Mouse (Mus musculus) heart, embryonic 13.5 days (tissue): ENCODE results near the gene Tmc7. TPM values are rescaled to one million over a fixed set of nuclear protein-coding genes. Genes with fewer than 3 reads are reported as not detected.
A peak's percentile ranks its signal among the peaks of the same experiment; 100 is the strongest.

Experiments used
- ATAC-seq: fragments of 200-750 bp; cut with Nextera tagmentation; 2 replicates; pipeline ENCODE4 v1.8.0; 2017; ENCODE audit warnings: moderate TSS enrichment; ENCODE audit not compliant: insufficient number of reproducible peaks, low FRiP score, low TSS enrichment; ENCODE audit errors: extremely low read depth
- H3K27ac ChIP-seq: fragments of 300-500 bp; sonication (generic); replicated peaks from 2 replicates; pipeline ENCODE4 v1.5.1; 2015; ENCODE audit warnings: moderate library complexity, mild to moderate bottlenecking, inconsistent platforms
- H3K27me3 ChIP-seq: fragments of 300-500 bp; sonication (generic); replicated peaks from 2 replicates; pipeline ENCODE4 v1.6.1; 2015; ENCODE audit warnings: mild to moderate bottlenecking, inconsistent platforms
- H3K36me3 ChIP-seq: fragments of 300-500 bp; sonication (generic); 2 replicates; pipeline ENCODE4 v1.6.1; 2015; ENCODE audit warnings: mild to moderate bottlenecking, inconsistent platforms
- H3K4me1 ChIP-seq: fragments of 300-500 bp; sonication (generic); 2 replicates; pipeline ENCODE4 v1.6.1; 2015; ENCODE audit warnings: inconsistent platforms
- H3K4me2 ChIP-seq: fragments of 300-500 bp; sonication (generic); 2 replicates; pipeline ENCODE4 v1.6.1; 2015; ENCODE audit warnings: inconsistent platforms, mild to moderate bottlenecking, moderate library complexity
- H3K4me3 ChIP-seq: fragments of 300-500 bp; sonication (generic); 2 replicates; pipeline ENCODE4 v1.5.1; 2015; ENCODE audit warnings: moderate library complexity, mild to moderate bottlenecking, inconsistent platforms
- H3K9ac ChIP-seq: fragments of 300-500 bp; sonication (generic); 2 replicates; pipeline ENCODE4 v1.6.1; 2015; ENCODE audit warnings: inconsistent platforms, mild to moderate bottlenecking, moderate library complexity
- H3K9me3 ChIP-seq: fragments of 300-500 bp; sonication (generic); 2 replicates; pipeline ENCODE4 v1.6.1; 2016; ENCODE audit warnings: inconsistent platforms
- WGBS: fragments of 180-500 bp; shearing (Covaris S2); methylation state at CpG from one replicate; pipeline ENCODE4 v1.1.7; 2015; ENCODE audit warnings: mixed read lengths; 5-methylcytosine and 5-hydroxymethylcytosine counted together
- polyA plus RNA-seq: library from polyadenylated mRNA; unstranded; fragments of >200 nt; fragmentation: Nextera tagmentation; extraction: Ambion mirVana; gene quantifications from 2 replicates; pipeline ENCODE4 v1.2.1, GENCODE M21; 2015

Gene Tmc7
- polyA plus RNA-seq, 1 experiment from 2014 or later = 1.2 TPM

GRCm38 (mm10) chr7:118534326-118534725 is 50.2 kb downstream of the Tmc7 start:
- no peak overlapping the region for H3K4me2 ChIP-seq
- no peak overlapping the region for H3K9ac ChIP-seq
- H3K27ac ChIP-seq = no peak overlapping the region
- H3K9me3 ChIP-seq = no peaks in the 10 kb centered on the region
- no peak for ATAC-seq
- peaks cover 11% of the 10 kb centered on the region for H3K4me1 ChIP-seq
- WGBS = 66% methylated on average over 3 of the region's 3 CpGs
- H3K27me3 ChIP-seq = no peaks in the 10 kb centered on the region
- H3K36me3 ChIP-seq = peaks cover under 1% of the 10 kb centered on the region; the same call in 1 of the 2 replicates
- no peak overlapping the region for H3K4me3 ChIP-seq

GRCm38 (mm10) chr7:118533178-118533578 is 51.4 kb downstream of the Tmc7 start, which contains the start of gene Coq7:
Coq7 (minus strand) TSS chr7:118533356.
- H3K27me3 ChIP-seq = no peaks in the 10 kb centered on the region
- H3K9ac ChIP-seq = peak within 1 kb of the TSS; percentile 86
- 0% methylated on average over 31 of the region's 31 CpGs for WGBS
- peak within 1 kb of the TSS; percentile 94 for H3K27ac ChIP-seq
- H3K9me3 ChIP-seq = no peaks in the 10 kb centered on the region
- peak within 1 kb of the TSS; percentile 67 for H3K4me3 ChIP-seq
- H3K36me3 ChIP-seq = peaks cover 11% of the 10 kb centered on the region
- peak within 1 kb of the TSS; percentile 84 for H3K4me2 ChIP-seq
- peak; percentile 97 for ATAC-seq
- peaks cover 11% of the 10 kb centered on the region for H3K4me1 ChIP-seq

DNA sequence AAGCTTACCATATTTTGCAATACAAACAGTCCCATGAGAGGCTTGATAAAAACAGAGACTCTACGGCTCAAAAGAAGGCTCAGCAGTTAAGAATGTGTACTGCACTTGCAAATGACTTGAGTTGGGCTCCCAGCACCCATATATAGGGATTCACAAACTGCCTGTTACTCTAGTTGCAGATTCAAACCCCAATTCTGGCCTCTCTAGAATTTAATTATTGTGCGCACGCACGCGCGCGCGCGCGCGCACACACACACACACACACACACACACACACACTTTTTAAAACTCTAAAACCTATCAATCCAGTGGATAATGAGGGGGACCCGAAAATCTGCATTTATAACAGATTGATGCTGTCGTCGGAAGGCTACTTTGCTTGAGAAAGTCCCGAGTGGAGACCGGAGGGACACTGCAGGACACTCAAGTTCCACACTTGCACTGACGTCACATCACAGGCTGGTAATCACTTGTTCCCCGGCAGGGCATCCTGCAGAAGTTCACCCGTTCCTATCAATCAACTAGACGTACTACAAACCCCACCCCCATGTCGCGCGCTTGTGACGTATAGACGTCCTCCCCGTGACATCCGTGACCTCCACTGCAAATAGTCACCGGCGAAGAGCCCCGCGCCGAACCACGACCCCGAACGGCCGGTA is 51.9 kb downstream of the Tmc7 start:
- Histone ChIP-seq H3K27me3 (no peaks in the 10 kb centered on the region), H3K9ac (peak overlapping the region; percentile 86), H3K4me2 (peak overlapping the region; percentile 84), H3K36me3 (peaks cover 16% of the 10 kb centered on the region), H3K4me3 (peak overlapping the region; percentile 67), H3K9me3 (no peaks in the 10 kb centered on the region), H3K27ac (peak overlapping the region; percentile 94), H3K4me1 (peaks cover 11% of the 10 kb centered on the region)
- peak; percentile 85 for ATAC-seq
- WGBS = 1% methylated on average over 36 of the region's 36 CpGs

- peaks cover 2% of the 10 kb centered on the region for H3K4me1 ChIP-seq
- 76% methylated on average over 4 of the region's 4 CpGs for WGBS
- H3K9ac ChIP-seq = no peak overlapping the region
- no peak overlapping the region for H3K4me3 ChIP-seq
- H3K36me3 ChIP-seq = peaks cover 64% of the 10 kb centered on the region
- H3K9me3 ChIP-seq = no peaks in the 10 kb centered on the region
- H3K27ac ChIP-seq = no peak overlapping the region
- H3K4me2 ChIP-seq = no peak overlapping the region
- no peaks in the 10 kb centered on the region for H3K27me3 ChIP-seq
- ATAC-seq = no peak
Observed at GRCm38 (mm10) chr7:118526967-118527366, 57.6 kb downstream of the Tmc7 start.

GRCm38 (mm10) chr7:118522077-118522476 is 62.5 kb downstream of the Tmc7 start:
- no peak overlapping the region for H3K27ac ChIP-seq
- WGBS = 62% methylated on average over 5 of the region's 5 CpGs
- ATAC-seq = no peak

GRCm38 (mm10) chr7:118519661-118520060 is 64.9 kb downstream of the Tmc7 start:
- 58% methylated on average over 8 of the region's 8 CpGs for WGBS
- Histone ChIP-seq H3K27ac (no peak overlapping the region), H3K4me3 (no peak overlapping the region), H3K4me2 (no peak overlapping the region), H3K9ac (no peak overlapping the region), H3K9me3 (no peaks in the 10 kb centered on the region), H3K36me3 (peaks cover 19% of the 10 kb centered on the region), H3K27me3 (peaks cover 7% of the 10 kb centered on the region; the same call in 1 of the 2 replicates), H3K4me1 (peaks cover 12% of the 10 kb centered on the region; the same call in 1 of the 2 replicates)
- no peak for ATAC-seq

More at GRCm38 (mm10) chr7:118522077-118522476, 62.5 kb downstream of the Tmc7 start:
- no peak overlapping the region for H3K9ac ChIP-seq
- no peak overlapping the region for H3K4me2 ChIP-seq
- H3K27me3 ChIP-seq = peaks cover 7% of the 10 kb centered on the region; the same call in 1 of the 2 replicates
- H3K36me3 ChIP-seq = peaks cover 43% of the 10 kb centered on the region
- no peak overlapping the region for H3K4me3 ChIP-seq
- no peaks in the 10 kb centered on the region for H3K9me3 ChIP-seq
- peaks cover 12% of the 10 kb centered on the region; the same call in 1 of the 2 replicates for H3K4me1 ChIP-seq

DNA sequence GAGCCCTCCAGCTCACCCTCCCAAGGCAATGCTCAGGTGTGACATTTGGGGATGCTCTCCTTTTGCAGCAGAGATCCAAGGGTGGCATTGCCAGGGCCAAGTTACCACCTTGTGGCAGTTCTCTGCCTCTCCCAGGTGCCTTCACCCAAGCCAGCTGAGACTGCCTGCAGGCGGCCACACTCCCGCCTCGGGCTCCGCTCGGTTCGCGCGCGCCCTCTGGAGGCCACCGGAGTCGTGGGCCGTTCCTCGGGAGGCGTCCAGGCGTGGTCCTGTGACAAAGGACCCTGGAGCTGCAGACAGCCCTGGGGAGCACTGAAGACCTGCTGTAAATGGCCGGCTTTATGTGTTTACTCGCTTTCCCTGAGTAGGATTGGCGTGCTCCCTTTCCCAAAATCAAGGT is 65.8 kb downstream of the Tmc7 start:
- H3K36me3 ChIP-seq = peaks cover 13% of the 10 kb centered on the region
- no peak for ATAC-seq
- H3K4me2 ChIP-seq = no peak overlapping the region
- H3K4me1 ChIP-seq = peaks cover 12% of the 10 kb centered on the region
- WGBS = 3% methylated on average over 18 of the region's 18 CpGs
- H3K27me3 ChIP-seq = peaks cover 7% of the 10 kb centered on the region; the same call in 1 of the 2 replicates
- H3K4me3 ChIP-seq = no peak overlapping the region
- no peak overlapping the region for H3K27ac ChIP-seq
- no peaks in the 10 kb centered on the region for H3K9me3 ChIP-seq
- H3K9ac ChIP-seq = peak overlapping the region; percentile 28; the same call in 1 of the 2 replicates

GRCm38 (mm10) chr7:118517819-118518218 is 66.7 kb downstream of the Tmc7 start:
- H3K36me3 ChIP-seq = peaks cover 5% of the 10 kb centered on the region
- no peak for ATAC-seq
- no peak overlapping the region for H3K4me2 ChIP-seq
- no peaks in the 10 kb centered on the region for H3K9me3 ChIP-seq
- peaks cover 7% of the 10 kb centered on the region; the same call in 1 of the 2 replicates for H3K27me3 ChIP-seq
- H3K4me3 ChIP-seq = no peak overlapping the region
- peaks cover 21% of the 10 kb centered on the region for H3K4me1 ChIP-seq
- WGBS = 57% methylated on average over 2 of the region's 2 CpGs
- H3K27ac ChIP-seq = no peak overlapping the region
- H3K9ac ChIP-seq = no peak overlapping the region

DNA sequence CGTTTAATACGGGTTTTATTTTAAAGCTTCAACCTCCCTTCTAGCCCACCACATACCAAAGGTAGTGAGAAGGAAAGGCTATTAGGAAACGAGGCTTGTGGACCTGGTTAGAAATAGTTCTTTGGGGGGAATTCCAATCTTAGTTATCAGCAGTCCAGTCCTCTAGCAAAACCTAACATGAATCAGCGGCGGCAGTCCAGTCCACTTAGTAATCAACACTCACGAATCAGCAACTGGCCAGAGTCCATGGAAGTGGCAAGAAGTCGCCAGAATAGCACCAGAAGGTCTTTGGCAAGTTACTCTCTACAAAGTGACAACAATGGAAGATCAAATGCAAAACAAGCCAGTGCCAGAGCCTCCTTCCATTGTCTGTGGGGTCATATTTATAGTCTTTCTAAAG is 76.0 kb downstream of the Tmc7 start:
- H3K27ac ChIP-seq = no peak overlapping the region
- H3K4me1 ChIP-seq = peaks cover 14% of the 10 kb centered on the region
- no peak overlapping the region for H3K4me2 ChIP-seq
- H3K9ac ChIP-seq = no peak overlapping the region
- 29% methylated on average over 7 of the region's 7 CpGs for WGBS
- no peak for ATAC-seq
- H3K4me3 ChIP-seq = no peak overlapping the region
- no peaks in the 10 kb centered on the region for H3K36me3 ChIP-seq
- no peaks in the 10 kb centered on the region for H3K9me3 ChIP-seq
- no peaks in the 10 kb centered on the region for H3K27me3 ChIP-seq

DNA sequence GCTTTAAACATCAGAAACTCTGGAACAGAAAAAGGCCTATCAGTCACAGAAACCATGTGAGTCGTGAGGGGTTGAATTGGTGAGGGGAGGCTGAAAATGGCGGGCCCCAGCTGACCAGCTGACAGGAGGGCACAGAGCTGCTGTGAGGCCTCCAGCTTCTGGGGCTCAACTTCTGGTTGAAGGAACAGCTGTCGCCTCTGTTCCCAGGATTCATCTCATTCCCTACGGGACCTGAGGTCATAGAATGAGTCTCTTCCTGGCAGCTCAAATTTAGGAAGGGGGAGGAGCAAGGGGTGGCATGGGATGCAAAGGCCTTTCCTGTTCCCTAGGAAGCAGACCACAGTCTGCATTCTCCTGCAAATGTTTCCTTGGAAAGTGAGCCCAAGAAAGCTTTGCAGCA is 80.7 kb downstream of the Tmc7 start:
- no peak for ATAC-seq
- WGBS = 70% methylated on average over 4 of the region's 4 CpGs
- Histone ChIP-seq H3K4me3 (no peak overlapping the region), H3K9ac (no peak overlapping the region), H3K27me3 (no peaks in the 10 kb centered on the region), H3K36me3 (no peaks in the 10 kb centered on the region), H3K9me3 (no peaks in the 10 kb centered on the region), H3K4me2 (no peak overlapping the region), H3K27ac (no peak overlapping the region), H3K4me1 (peaks cover 6% of the 10 kb centered on the region; the same call in 1 of the 2 replicates)

DNA sequence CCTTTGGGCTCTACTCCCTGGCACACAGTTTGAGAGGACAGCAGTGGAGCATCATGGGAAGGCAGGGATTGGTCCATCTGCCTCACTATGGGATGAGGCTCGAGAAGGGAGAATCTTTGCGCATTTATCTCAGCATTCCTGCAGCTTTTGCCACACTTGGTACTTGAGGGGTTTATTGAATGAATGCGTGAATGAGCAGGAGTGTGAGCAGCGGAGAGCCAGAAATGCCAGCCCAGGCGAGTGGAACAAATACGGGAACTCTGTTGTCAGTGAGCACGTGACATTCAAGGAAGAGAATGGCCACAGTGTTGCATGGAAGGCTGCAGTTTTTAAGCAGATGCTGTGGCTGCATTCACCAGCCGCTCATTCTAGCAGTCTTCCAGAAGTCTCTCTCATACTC is 82.2 kb downstream of the Tmc7 start:
- ATAC-seq = no peak
- Histone ChIP-seq H3K36me3 (no peaks in the 10 kb centered on the region), H3K4me3 (no peak overlapping the region), H3K27me3 (no peaks in the 10 kb centered on the region), H3K27ac (no peak overlapping the region), H3K9ac (no peak overlapping the region), H3K4me2 (no peak overlapping the region), H3K9me3 (no peaks in the 10 kb centered on the region), H3K4me1 (no peaks in the 10 kb centered on the region)
- WGBS = 77% methylated on average over 8 of the region's 8 CpGs
